8 mouse cellular contexts compared by ENCODE assay signal in genomic region chr4:32352842-32353241, GRCm38 (mm10).
DNase-seq lines count a peak whose midpoint lies in the region; ATAC-seq lines count a peak whose summit lies in the region.

No protein-coding gene starts in this region.

- peak; percentile 71 for ATAC-seq in common myeloid progenitor, adult 5-6 weeks (replicated peaks; ENCODE audit: low read depth, poor library complexity, severe bottlenecking)
- ATAC-seq in inflammation-experienced regulatory T-cells, adult 6 months, result no peak
- ATAC-seq in megakaryocyte-erythroid progenitor cell, adult 5-6 weeks (replicated peaks; ENCODE audit: low FRiP score, low TSS enrichment, poor library complexity, severe bottlenecking), result no peak

- peak; percentile 75 for DNase-seq in embryo, embryonic 10 days (ENCODE audit: low spot score)
- no peak for DNase-seq in embryo, embryonic 9.5 days (ENCODE audit: extremely low spot score)
- DNase-seq in heart, postnatal 4 days, result peak; percentile 28
- DNase-seq in lung, postnatal 36 days, result peak; percentile 46
- no peak for DNase-seq in adrenal gland, postnatal 36 days

Comparison
In these comparisons a context has a peak if more than half of its experiments do, and no peak if none do; other contexts are left out.
1. DNase-seq: peak in embryo, embryonic 10 days (single experiment), heart, postnatal 4 days (single experiment) and lung, postnatal 36 days (single experiment); none in embryo, embryonic 9.5 days (single experiment) and adrenal gland, postnatal 36 days (0 of 2).